Mouse (Mus musculus): Measurements from ENCODE around the gene B9d2. TPM values are rescaled to one million over a fixed set of nuclear protein-coding genes. Genes with fewer than 3 reads are reported as not detected.

Gene B9d2
- polyA plus RNA-seq, 2 experiments, result 18.8 to 21.9 TPM

- H3K9me3 ChIP-seq (ENCODE audit: control insufficient read depth, low read length), result peaks cover 2% of the 10 kb centered on the region
- no peak for ATAC-seq (ENCODE audit: insufficient read depth)
- H3K36me3 ChIP-seq (replicated peaks; ENCODE audit: control insufficient read depth, insufficient read depth, low read depth), result peaks cover 27% of the 10 kb centered on the region
- no peak for DNase-seq (ENCODE audit: low read depth in 3 of 3, low spot score in 3 of 3)
- WGBS (ENCODE audit: insufficient replicate concordance), result 82% methylated on average over 13 of the region's 13 CpGs
- no peak overlapping the region for H3K4me2 ChIP-seq (ENCODE audit: low read depth)
- peaks cover 2 to 9% of the 10 kb centered on the region in 2 experiments; a peak in 3 of 4 replicates for H3K4me1 ChIP-seq (replicated peaks; ENCODE audit: control insufficient read depth in 2 of 2, insufficient read depth in 2 of 2, low read length in 1 of 2)
- H3K4me3 ChIP-seq (ENCODE audit: insufficient read depth in 1 of 2, low read depth in 2 of 2, low read length in 2 of 2), result no peak overlapping the region
- no peak overlapping the region for H3K9ac ChIP-seq (replicated peaks)
- no peak overlapping the region for H3K27ac ChIP-seq
- no peaks in the 10 kb centered on the region for H3K27me3 ChIP-seq (ENCODE audit: control insufficient read depth, insufficient read depth, low read length)
- TF ChIP-seq EP300 (IDR thresholded peaks at IDR 0.05; ENCODE audit: low read depth) (no peak), CTCF (IDR thresholded peaks at IDR 0.05; ENCODE audit: low read depth) (no peak)
These were observed 19.3 kb downstream of the B9d2 start for GRCm38 (mm10) chr7:25699851-25700250.

GRCm38 (mm10) chr7:25700732-25701131, 20.2 kb downstream of the B9d2 start:
- Histone ChIP-seq H3K9ac (replicated peaks) (no peak overlapping the region), H3K4me3 (ENCODE audit: insufficient read depth in 1 of 2, low read depth in 2 of 2, low read length in 2 of 2) (no peak overlapping the region), H3K4me2 (ENCODE audit: low read depth) (no peak overlapping the region), H3K4me1 (replicated peaks; ENCODE audit: control insufficient read depth in 2 of 2, insufficient read depth in 2 of 2, low read length in 1 of 2) (peaks cover 2 to 11% of the 10 kb centered on the region in 2 experiments), H3K36me3 (replicated peaks; ENCODE audit: control insufficient read depth, insufficient read depth, low read depth) (peaks cover 27% of the 10 kb centered on the region), H3K9me3 (ENCODE audit: control insufficient read depth, low read length) (peaks cover 2% of the 10 kb centered on the region), H3K27ac (no peak overlapping the region), H3K27me3 (ENCODE audit: control insufficient read depth, insufficient read depth, low read length) (no peaks in the 10 kb centered on the region)
- ATAC-seq (ENCODE audit: insufficient read depth) (no peak), DNase-seq (ENCODE audit: low read depth in 3 of 3, low spot score in 3 of 3) (no peak)
- TF ChIP-seq CTCF (IDR thresholded peaks at IDR 0.05; ENCODE audit: low read depth), result peak; percentile 70
- TF ChIP-seq EP300 (IDR thresholded peaks at IDR 0.05; ENCODE audit: low read depth), result no peak
- 84% methylated on average over 12 of the region's 12 CpGs for WGBS (ENCODE audit: insufficient replicate concordance)

GRCm38 (mm10) chr7:25702350-25702749, 21.8 kb downstream of the B9d2 start:
- ATAC-seq (ENCODE audit: insufficient read depth), result no peak
- Histone ChIP-seq H3K4me1 (replicated peaks; ENCODE audit: control insufficient read depth in 2 of 2, insufficient read depth in 2 of 2, low read length in 1 of 2) (peaks cover 2 to 24% of the 10 kb centered on the region in 2 experiments), H3K9me3 (ENCODE audit: control insufficient read depth, low read length) (peaks cover 2% of the 10 kb centered on the region), H3K9ac (replicated peaks) (no peak overlapping the region), H3K36me3 (replicated peaks; ENCODE audit: control insufficient read depth, insufficient read depth, low read depth) (peaks cover 24% of the 10 kb centered on the region), H3K4me3 (ENCODE audit: insufficient read depth in 1 of 2, low read depth in 2 of 2, low read length in 2 of 2) (no peak overlapping the region), H3K4me2 (ENCODE audit: low read depth) (no peak overlapping the region), H3K27me3 (ENCODE audit: control insufficient read depth, insufficient read depth, low read length) (no peaks in the 10 kb centered on the region), H3K27ac (no peak overlapping the region)
- WGBS (ENCODE audit: insufficient replicate concordance), result 85% methylated on average over 2 of the region's 2 CpGs
- DNase-seq (ENCODE audit: low read depth in 3 of 3, low spot score in 3 of 3), result no peak
- TF ChIP-seq EP300 (IDR thresholded peaks at IDR 0.05; ENCODE audit: low read depth) (no peak), CTCF (IDR thresholded peaks at IDR 0.05; ENCODE audit: low read depth) (peak; percentile 44)

- Histone ChIP-seq H3K36me3 (replicated peaks; ENCODE audit: control insufficient read depth, insufficient read depth, low read depth) (peaks cover 15% of the 10 kb centered on the region), H3K9ac (replicated peaks) (no peak overlapping the region), H3K27me3 (ENCODE audit: control insufficient read depth, insufficient read depth, low read length) (no peaks in the 10 kb centered on the region), H3K4me3 (ENCODE audit: insufficient read depth in 1 of 2, low read depth in 2 of 2, low read length in 2 of 2) (0 out of 4 replicates have a peak overlapping the region, but pooled peaks of 1 of the 2 experiments have one; percentile 12), H3K27ac (no peak overlapping the region), H3K9me3 (ENCODE audit: control insufficient read depth, low read length) (peaks cover 2% of the 10 kb centered on the region), H3K4me2 (ENCODE audit: low read depth) (peak overlapping the region; percentile 42), H3K4me1 (replicated peaks; ENCODE audit: control insufficient read depth in 2 of 2, insufficient read depth in 2 of 2, low read length in 1 of 2) (peaks cover 2 to 29% of the 10 kb centered on the region in 2 experiments)
- WGBS (ENCODE audit: insufficient replicate concordance), result 60% methylated on average over 10 of the region's 10 CpGs
- peak; percentile 31 for ATAC-seq (ENCODE audit: insufficient read depth)
- no peak for DNase-seq (ENCODE audit: low read depth in 3 of 3, low spot score in 3 of 3)
- TF ChIP-seq CTCF (IDR thresholded peaks at IDR 0.05; ENCODE audit: low read depth), result no peak
- TF ChIP-seq EP300 (IDR thresholded peaks at IDR 0.05; ENCODE audit: low read depth), result no peak
These were observed 23.4 kb downstream of the B9d2 start for GRCm38 (mm10) chr7:25703793-25704494.

- Histone ChIP-seq H3K9ac (replicated peaks) (no peak overlapping the region), H3K27ac (no peak overlapping the region), H3K36me3 (replicated peaks; ENCODE audit: control insufficient read depth, insufficient read depth, low read depth) (peaks cover 14% of the 10 kb centered on the region), H3K9me3 (ENCODE audit: control insufficient read depth, low read length) (peaks cover 2% of the 10 kb centered on the region), H3K4me2 (ENCODE audit: low read depth) (peak overlapping the region; percentile 42), H3K4me3 (ENCODE audit: insufficient read depth in 1 of 2, low read depth in 2 of 2, low read length in 2 of 2) (no peak overlapping the region; a peak in 1 of 4 replicates), H3K27me3 (ENCODE audit: control insufficient read depth, insufficient read depth, low read length) (no peaks in the 10 kb centered on the region), H3K4me1 (replicated peaks; ENCODE audit: control insufficient read depth in 2 of 2, insufficient read depth in 2 of 2, low read length in 1 of 2) (peaks cover 2 to 31% of the 10 kb centered on the region in 2 experiments)
- ATAC-seq (ENCODE audit: insufficient read depth) (no peak), DNase-seq (ENCODE audit: low read depth in 3 of 3, low spot score in 3 of 3) (no peak)
- 44% methylated on average over 36 of the region's 37 CpGs for WGBS (ENCODE audit: insufficient replicate concordance)
- TF ChIP-seq CTCF (IDR thresholded peaks at IDR 0.05; ENCODE audit: low read depth), result no peak
- TF ChIP-seq EP300 (IDR thresholded peaks at IDR 0.05; ENCODE audit: low read depth), result no peak
These were observed 24.3 kb downstream of the B9d2 start for GRCm38 (mm10) chr7:25704716-25705364.

Measured in liver, embryonic 14.5 days (tissue).